Mouse (Mus musculus): Measurements from ENCODE around the gene Anapc15-ps.

Gene Anapc15-ps

GRCm38 (mm10) chr10:95673351-95673750 is at the start of gene Anapc15-ps:
Gene Anapc15-ps, minus strand, starts transcription at chr10:95673451.
- no peak for DNase-seq (ENCODE audit: low spot score)

- peak; percentile 49 for DNase-seq (ENCODE audit: low spot score)
Observed at GRCm38 (mm10) chr10:95722203-95722611, 49.0 kb upstream of the Anapc15-ps start.

GRCm38 (mm10) chr10:95720181-95720798 is 47.0 kb upstream of the Anapc15-ps start:
- DNase-seq (ENCODE audit: low spot score) = no peak

GRCm38 (mm10) chr10:95719472-95719871 is 46.2 kb upstream of the Anapc15-ps start:
- no peak for DNase-seq (ENCODE audit: low spot score)

GRCm38 (mm10) chr10:95718760-95719159 is 45.5 kb upstream of the Anapc15-ps start:
- no peak for DNase-seq (ENCODE audit: low spot score)

- DNase-seq (ENCODE audit: low spot score) = no peak
Observed at GRCm38 (mm10) chr10:95717106-95717680, 43.9 kb upstream of the Anapc15-ps start.

GRCm38 (mm10) chr10:95715687-95716086 is 42.4 kb upstream of the Anapc15-ps start:
- DNase-seq (ENCODE audit: low spot score) = no peak

GRCm38 (mm10) chr10:95712221-95712620 is 39.0 kb upstream of the Anapc15-ps start:
- no peak for DNase-seq (ENCODE audit: low spot score)

GRCm38 (mm10) chr10:95709903-95710660 is 36.8 kb upstream of the Anapc15-ps start:
- no peak for DNase-seq (ENCODE audit: low spot score)

- no peak for DNase-seq (ENCODE audit: low spot score)
Observed at GRCm38 (mm10) chr10:95709143-95709880, 36.1 kb upstream of the Anapc15-ps start.

- DNase-seq (ENCODE audit: low spot score) = no peak
Observed at GRCm38 (mm10) chr10:95708001-95708400, 34.8 kb upstream of the Anapc15-ps start.

GRCm38 (mm10) chr10:95706867-95707266 is 33.6 kb upstream of the Anapc15-ps start:
- no peak for DNase-seq (ENCODE audit: low spot score)

- DNase-seq (ENCODE audit: low spot score) = no peak
Observed at GRCm38 (mm10) chr10:95705747-95706146, 32.5 kb upstream of the Anapc15-ps start.

- no peak for DNase-seq (ENCODE audit: low spot score)
Observed at GRCm38 (mm10) chr10:95704847-95705246, 31.6 kb upstream of the Anapc15-ps start.

GRCm38 (mm10) chr10:95703730-95704129 is 30.5 kb upstream of the Anapc15-ps start:
- no peak for DNase-seq (ENCODE audit: low spot score)

- no peak for DNase-seq (ENCODE audit: low spot score)
Observed at GRCm38 (mm10) chr10:95700422-95700821, 27.2 kb upstream of the Anapc15-ps start.

GRCm38 (mm10) chr10:95698920-95699714 is 25.9 kb upstream of the Anapc15-ps start:
- no peak for DNase-seq (ENCODE audit: low spot score)

- DNase-seq (ENCODE audit: low spot score) = no peak
Observed at GRCm38 (mm10) chr10:95696253-95696641, 23.0 kb upstream of the Anapc15-ps start.

- DNase-seq (ENCODE audit: low spot score) = no peak
Observed at GRCm38 (mm10) chr10:95695603-95696252, 22.5 kb upstream of the Anapc15-ps start.

GRCm38 (mm10) chr10:95694559-95695251 is 21.5 kb upstream of the Anapc15-ps start:
- DNase-seq (ENCODE audit: low spot score) = no peak
